Mouse (Mus musculus) sigmoid colon, adult 10 weeks (tissue): Measurements from ENCODE around the gene En1. TPM values are rescaled to one million over a fixed set of nuclear protein-coding genes. Genes with fewer than 3 reads are reported as not detected.

Source experiments
- polyA plus RNA-seq: library from polyadenylated mRNA; stranded (reverse); fragments of 350-450 nt; fragmentation: Illumina TruSeq; extraction: RNeasy Lipid Tissue Mini Kit (QIAGEN cat#74804); gene quantifications from one replicate; pipeline ENCODE4 v1.2.3, GENCODE M21; 2014; ENCODE audit warnings: low read depth, low replicate concordance

The En1 gene
- not detected for polyA plus RNA-seq

GRCm38 (mm10) chr1:120602031-120602730, at the start of gene En1:
Gene En1 (plus strand): TSS chr1:120602418.

Other genes with a start within 250 kb of the En1 start
- 0.60 TPM for gene Marco, start 97.4 kb upstream of the En1 start, polyA plus RNA-seq